Mouse (Mus musculus): ENCODE measurements around the gene Rab26.

Gene Rab26

DNA sequence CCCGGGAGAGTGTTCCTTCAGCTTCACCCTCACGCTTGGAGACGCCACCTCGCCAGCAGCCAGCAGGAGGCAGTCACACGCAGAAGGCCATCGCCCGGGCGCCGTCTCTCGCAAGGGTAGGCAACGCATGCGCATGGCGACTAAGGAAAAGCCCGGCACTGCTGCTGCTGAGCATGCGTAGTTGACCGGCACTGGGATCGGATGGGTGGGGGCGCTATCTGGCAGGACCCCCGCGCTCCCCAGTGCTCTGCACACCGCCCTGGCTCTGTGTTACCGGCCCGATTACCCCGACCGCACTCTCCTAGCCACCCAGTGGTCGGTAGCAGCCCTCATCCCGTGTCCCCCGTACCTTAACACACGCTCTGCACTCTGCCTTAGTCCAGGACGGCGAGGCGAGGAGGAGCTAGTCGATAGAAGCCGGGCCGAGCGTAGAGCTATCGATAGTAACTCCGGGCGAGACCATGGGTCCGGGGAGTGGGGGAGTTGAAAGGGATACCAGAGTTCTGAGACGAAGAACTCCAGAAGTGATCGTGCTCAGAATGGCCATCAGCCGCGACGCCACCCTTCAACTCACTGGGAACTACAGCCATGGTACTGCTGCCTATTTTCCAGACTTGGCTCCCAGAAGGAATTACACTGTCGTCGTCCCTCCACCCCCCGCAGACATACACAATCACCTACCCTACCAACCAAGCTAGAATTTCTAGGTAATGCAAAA, 55.2 kb downstream of the Rab26 start, which contains the start of gene Mlst8:
Gene Mlst8 (minus strand): TSS at position 416 of the 718 bp plus-strand sequence.
- peak; percentile 97 for DNase-seq (ENCODE audit: low spot score)

DNA sequence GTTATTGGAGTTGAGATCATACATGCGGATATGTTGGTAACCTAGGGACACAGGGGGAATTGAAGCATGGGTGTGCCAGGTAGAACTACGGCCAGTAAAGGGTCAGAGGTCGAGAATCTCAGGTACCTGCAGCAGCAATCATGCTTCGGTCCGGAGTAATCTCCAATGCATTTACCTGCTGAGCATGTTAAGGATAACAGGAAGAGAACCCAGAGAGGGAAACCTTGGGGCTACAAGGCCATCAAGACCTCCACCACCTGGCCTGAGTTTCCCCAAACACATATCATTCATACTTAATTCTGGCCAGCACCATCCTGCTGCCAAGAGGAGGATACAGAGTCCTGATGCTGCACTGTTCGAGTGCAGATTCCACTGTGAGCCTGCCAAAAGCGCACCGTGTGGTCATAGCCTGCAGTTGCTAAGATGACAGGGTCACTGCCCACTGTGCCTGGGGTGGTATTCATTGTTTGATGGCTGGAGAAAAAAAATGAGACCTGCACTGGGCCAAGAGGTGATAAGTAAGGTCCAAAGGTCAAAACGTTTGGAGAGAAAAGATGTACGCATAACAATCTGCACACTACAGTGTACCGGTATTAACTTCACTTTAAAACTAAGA, 55.9 kb downstream of the Rab26 start:
- no peak for DNase-seq (ENCODE audit: low spot score)

Measured in yolk sac, embryonic 10.5 days (tissue).